Mouse (Mus musculus) kidney, adult 11 months (tissue): Measurements from ENCODE around the gene Mtfr1l.
"Not testable (repeated sequence)": the region's sequence is repeated elsewhere in the genome, so short reads cannot be mapped to it uniquely, and the experiment has no call there.

Experiments used
- DNase-seq: peaks from one replicate; pipeline ENCODE4 v3.0.0; 2022

Mtfr1l gene

DNA sequence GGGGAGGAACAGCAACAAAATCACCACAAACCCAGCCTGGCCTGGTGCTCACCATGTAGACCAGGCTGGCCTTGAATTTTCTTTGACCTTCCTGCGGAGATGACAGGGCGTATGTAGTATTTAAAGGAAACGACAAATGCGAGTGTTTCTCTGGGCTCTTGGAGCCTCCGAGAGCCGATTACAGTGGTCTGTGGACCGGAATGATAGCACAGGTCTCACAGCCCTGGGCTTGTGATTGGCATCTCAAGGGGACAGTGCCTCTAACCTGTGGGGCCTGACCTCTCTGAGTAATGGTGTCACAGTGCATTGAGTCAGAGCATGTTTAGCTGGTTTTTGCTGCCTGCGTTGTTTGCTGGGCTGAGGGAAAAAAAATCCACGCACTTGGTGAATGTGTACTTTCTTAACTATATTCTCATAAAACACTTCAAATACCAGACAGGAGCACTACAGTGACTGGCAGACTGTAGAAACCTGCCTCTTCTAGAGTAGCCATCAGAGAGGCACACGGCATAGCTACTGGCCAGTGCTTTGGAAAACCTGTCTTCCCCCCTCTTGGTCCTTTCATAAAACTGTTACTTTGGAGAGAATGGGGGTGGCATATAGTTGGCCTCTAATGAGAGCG lies 20.8 kb downstream of the Mtfr1l start:
- no peak for DNase-seq

DNA sequence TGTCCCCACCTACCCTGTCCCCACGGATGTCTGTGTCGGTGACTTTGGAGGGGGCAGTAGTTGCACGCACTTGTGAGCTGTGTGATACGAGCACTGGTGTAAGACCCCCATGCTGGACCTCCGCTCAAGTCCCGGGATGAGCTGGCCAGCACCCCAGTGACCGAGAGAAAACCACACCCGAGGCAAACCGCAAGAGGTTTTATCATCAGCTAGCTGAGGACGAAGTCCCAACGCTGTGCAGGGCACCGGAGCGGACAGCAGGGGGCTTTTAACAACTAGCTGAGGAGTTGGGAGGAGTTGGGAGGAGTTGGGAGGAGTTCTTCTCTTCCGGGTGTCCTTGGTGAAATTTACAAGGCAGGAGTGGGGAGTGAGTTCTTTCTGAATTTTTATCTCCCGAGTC lies 22.4 kb downstream of the Mtfr1l start:
- peak; percentile 59 for DNase-seq

GRCm38 (mm10) chr4:134511730-134512129 lies 23.5 kb downstream of the Mtfr1l start:
- no peak for DNase-seq

GRCm38 (mm10) chr4:134510845-134511411 lies 24.3 kb downstream of the Mtfr1l start, which contains the start of gene Aunip:
Gene Aunip (plus strand): TSS chr4:134510999.
- DNase-seq: peak; percentile 86

DNA sequence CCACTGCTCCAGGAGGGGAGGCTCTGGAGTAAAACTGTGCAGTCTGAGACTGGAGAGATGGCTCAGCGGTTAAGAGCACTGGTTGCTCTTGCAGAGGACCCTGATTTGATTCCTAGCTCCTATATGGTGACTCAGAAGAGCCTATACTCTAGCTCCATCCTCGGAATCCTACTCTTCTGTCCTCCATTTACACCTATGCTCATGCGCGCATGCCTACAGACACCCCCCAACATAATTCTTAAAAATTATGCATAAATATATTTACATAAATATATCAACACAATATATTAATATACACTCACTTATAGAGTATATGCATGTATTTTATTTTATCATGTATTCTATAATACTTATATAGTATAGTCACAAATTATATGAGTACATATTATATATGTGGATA lies 24.8 kb downstream of the Mtfr1l start:
- DNase-seq: no peak

GRCm38 (mm10) chr4:134506713-134507112 lies 28.5 kb downstream of the Mtfr1l start:
- no peak for DNase-seq

- no peak for DNase-seq
Measured at GRCm38 (mm10) chr4:134505966-134506594, 29.1 kb downstream of the Mtfr1l start.

- DNase-seq: no peak
Measured at GRCm38 (mm10) chr4:134505303-134505789, 29.8 kb downstream of the Mtfr1l start.

DNA sequence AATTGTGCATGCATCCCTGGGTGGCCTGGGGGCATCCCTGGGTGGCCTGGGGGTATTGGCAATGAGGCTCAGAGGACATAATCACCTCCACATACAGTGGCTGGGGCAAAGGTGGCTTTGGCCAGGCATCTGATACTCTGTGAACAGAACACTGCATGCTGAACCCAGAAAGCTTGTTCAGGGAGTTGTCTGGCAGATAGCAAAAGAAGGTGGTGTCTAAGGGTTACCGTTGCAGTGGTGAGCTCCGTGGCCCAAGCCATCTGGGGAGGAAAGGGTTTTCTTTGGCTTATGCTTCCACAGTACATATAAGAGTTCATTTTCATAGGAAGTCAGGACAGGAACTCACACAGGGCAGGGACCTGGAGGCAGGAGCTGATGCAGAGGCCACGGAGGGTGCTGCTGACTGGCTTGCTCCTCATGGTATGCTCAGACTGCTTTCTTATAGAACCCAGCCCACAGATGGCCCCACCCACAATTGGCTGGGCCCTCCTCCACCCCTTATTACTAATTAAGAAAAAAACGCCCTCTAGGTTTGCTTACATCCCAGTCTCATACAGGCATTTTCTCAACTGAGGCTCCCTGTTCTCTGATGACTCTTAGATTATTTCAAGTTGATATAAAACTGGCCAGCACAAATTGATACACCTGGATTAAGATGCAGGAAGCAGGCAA lies 31.4 kb downstream of the Mtfr1l start:
- DNase-seq: no peak

DNA sequence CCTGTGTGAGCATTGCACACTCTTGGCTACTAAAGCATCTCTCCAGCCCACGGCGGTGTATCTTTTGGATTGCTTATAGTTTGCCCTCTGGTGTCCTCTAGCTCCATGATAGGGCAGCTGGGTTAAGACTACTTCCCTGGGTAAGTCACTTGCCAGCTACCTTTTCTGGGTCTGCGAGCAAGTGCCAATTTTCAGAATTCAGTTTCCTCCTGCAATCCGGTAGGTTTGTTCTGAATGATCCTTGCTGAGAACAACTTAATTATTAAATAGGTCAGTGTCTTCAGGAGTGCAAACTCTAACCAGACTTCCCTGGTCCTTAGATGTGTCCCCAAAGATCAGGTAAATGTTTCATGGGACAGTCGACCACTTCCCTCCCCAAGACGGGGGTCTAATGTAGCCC lies 34.1 kb downstream of the Mtfr1l start:
- DNase-seq: no peak

GRCm38 (mm10) chr4:134498983-134499382 lies 36.2 kb downstream of the Mtfr1l start:
- DNase-seq: not testable (repeated sequence)

DNA sequence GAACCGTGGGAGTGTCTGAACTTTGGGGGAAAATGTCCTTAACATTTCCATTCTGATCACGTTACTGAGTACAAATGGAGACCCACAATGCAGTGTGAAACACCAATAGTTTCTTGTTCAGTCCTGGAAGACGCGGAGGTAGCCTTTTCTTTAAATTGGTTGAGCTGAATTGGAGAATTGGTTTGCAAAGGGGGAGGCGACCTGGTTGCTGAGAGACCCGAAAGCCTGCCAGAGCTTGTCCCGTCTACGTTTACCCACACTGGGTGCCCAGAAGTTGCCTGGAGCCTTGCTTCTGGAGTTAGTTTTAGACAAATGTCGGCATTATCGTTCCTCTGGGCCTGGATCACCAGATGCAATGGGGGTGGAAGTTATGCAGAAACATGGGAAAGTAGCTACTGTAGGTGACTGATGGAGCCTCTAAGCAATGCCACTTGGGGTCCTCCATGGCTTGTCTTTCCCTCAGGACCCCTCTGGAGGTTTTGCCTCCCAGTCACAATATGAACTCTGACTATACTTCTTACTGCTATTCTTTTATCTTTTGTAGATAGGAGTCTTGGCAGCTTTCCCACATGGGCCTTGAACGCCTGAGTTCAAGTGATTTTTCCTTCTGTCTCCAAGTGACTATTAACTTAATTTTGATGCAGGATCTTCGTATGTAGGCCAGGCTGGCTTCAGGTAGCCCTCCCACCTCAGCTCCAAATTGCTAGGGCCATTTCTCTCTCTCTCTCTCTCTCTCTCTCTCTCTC lies 37.0 kb downstream of the Mtfr1l start:
- DNase-seq: no peak

DNA sequence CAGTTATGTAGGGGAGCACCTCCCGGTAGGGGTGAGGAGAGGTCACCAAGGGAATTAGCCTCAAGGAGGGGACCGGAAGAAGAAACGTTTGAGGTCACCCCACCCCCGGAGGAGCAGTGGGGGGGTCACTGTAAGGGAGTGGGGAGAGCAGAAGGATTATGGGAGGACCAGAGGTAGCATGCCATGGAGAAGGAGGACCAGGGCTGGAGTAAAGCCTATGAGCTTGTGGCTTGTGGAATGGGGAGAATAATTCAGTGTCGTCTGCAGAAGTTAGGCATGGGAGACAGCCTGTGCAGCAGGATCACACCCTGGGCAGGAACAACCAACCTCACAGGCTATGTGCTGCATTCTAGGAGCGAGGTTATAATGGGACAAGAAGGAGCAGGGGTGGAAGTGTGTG lies 38.0 kb downstream of the Mtfr1l start:
- no peak for DNase-seq

DNA sequence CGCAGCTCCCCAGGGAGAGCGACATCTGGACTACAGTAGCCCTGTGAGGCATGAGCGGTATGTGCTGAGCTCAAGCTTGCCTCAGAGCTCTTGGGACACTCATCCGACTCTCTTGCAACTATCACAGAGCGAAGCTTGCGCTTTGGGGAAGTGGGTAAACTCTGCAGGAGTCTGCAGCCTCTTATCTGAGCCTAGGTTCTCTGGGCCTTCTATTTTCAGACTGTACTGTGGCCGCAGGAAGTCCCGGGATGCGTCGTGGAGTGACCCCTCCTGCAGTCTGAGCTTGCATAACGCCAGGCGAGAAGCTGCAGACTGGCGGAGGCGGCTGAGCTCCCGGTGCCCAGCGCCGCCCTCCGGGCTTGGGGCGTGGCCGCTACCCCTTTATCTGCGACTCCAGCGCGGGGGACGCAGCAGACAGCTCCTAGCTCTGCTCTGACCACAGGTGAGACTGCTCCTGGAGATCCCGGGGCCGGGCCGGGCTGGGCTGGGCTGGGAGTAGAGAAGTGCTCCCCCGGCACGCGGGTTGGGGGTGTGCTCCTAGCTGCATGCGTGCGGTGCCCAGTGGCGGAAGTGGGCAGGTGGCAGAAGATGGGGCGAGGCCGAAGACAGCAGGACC lies 38.5 kb downstream of the Mtfr1l start, which contains the start of gene Paqr7:
Gene Paqr7, plus strand, starts transcription at position 103 of the 616 bp plus-strand sequence.
- DNase-seq: peak; percentile 84

DNA sequence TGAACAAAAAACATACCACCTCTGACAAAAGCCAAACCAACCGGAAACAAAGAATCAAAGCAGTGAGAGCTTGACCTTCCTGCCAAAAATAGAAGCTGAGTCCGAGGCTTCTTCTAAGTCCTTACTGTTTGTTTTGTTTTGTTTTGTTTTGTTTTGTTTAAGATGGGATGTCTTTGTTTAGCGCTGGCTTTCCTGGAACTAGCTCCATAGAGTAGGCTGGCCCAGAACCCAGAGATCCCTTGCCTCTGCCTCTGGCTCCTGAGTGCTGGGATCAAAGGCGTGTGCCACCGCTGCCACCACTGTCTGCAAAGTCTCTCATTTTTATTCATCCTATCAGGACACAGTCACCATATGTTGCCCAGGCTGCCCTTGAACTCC lies 39.7 kb downstream of the Mtfr1l start:
- DNase-seq: no peak

- DNase-seq: no peak
Measured at GRCm38 (mm10) chr4:134494780-134495545, 40.2 kb downstream of the Mtfr1l start.

GRCm38 (mm10) chr4:134494161-134494560 lies 41.0 kb downstream of the Mtfr1l start:
- not testable (repeated sequence) for DNase-seq

DNA sequence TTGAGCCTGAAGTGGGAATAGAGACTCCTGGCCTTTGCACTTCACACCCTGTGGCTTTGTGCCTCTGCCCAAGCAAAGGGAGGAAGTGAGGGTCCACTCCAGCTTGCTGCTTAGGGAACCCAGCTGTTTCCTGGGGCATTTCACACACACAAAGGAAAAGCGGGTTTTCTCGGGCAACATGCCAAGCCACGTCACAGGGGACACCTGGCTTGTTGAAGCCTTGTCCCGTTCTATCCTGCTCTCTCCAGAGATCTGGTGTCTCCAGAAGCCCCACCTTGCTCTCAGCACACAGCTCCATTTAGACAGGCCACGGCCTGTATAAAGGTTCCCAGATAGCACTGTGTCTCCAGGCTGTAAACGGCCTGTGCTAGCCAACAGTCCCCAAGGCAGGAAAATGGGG lies 43.5 kb downstream of the Mtfr1l start:
- no peak for DNase-seq

DNA sequence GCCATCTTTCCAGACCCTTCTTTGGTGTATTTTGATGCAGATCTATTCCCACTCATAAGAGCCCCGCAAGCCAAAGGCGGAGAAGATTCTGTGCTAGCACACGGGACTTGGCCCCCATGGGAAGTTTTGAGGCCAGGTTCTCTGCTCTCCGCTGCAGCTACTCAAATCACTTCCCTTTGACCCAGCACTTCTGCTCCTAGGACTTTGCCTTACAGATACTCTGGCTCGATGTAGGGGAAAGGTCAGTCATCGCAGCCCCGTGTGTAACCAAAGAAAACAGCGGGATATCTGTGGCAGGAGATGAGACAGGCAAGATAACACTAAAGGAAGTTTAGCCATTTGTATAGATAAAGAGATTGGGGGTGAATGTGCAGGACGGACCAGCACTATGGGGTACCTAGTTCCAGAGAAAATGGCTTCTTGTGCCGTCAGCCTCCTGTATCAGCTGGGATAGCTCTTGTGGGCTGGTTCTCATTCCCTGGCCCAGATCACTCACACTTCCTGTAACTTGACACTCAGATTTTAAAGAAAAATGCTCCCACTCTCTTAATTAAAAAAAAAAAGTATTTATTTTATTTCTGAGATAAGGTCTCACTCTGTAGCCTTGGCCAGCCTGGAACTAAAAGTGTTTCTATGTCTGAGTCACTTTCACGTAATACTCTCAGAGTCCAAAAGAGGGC lies 45.1 kb downstream of the Mtfr1l start:
- DNase-seq: peak; percentile 74

- no peak for DNase-seq
Measured at GRCm38 (mm10) chr4:134488211-134488610, 47.0 kb downstream of the Mtfr1l start.
